Mouse (Mus musculus): ENCODE results near the gene Rufy3. TPM values are rescaled to one million over a fixed set of nuclear protein-coding genes. Genes with fewer than 3 reads are reported as not detected.

Gene Rufy3
- polyA plus RNA-seq, 1 experiment from 2014 or later, result 18.8 TPM

DNA sequence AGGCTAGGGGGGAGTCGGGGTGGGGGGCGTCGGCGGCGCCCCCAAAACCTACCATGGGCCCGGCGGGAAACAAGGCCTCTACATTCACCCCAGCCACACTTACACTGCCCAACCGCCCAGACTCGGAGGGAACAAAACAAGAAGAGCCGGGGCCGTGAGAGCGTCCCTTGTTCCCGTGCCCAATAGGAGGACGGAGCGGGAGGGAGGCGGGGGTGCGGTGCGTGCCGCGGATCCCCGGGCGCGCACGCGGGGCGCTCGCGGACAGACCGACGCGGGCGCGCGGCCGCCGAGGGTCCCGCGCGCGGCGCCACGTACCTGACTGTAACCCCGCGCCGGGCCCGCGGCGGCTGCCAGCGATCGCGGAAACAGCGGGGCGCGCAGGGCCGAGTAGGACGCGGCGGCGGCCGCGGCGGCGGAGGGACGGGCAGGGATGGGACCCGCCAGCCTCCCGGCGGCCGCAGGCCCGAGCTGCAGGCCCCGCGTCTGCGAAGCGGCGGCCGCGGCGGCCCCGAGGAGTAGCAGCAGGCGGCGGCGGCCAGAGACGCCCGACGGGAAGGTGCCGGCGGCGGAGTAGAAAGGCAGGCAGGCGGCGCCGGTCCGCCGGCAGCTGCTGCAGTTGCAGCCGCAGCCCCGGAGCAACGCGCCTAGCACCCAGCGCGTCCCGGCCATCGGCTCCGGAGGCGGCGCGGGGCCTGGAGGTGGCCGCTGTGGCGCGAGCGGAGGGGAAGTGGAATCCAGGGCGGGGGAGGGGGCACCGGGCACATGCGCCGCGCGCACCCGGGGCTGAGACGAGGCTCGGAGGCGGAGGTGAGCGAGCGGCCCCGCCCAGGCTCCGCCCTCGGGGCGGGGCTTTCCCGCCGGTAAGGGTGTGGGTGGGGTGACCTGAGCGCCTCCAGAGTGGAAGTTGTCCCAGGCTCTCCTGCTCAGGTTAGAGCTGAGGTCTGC is 110.9 kb downstream of the Rufy3 start, which contains the start of gene Grsf1:
Grsf1 (minus strand) TSS at position 729 of the 945 bp plus-strand sequence.
- peak within 1 kb of the TSS; percentile 99 for H3K27ac ChIP-seq
- no peaks in the 10 kb centered on the region for H3K4me1 ChIP-seq (replicated peaks; ENCODE audit: insufficient read depth, low read length)
- H3K9me3 ChIP-seq (replicated peaks; ENCODE audit: low read length), result no peaks in the 10 kb centered on the region
- H3K4me3 ChIP-seq (replicated peaks; ENCODE audit: low read depth, low read length), result peak within 1 kb of the TSS; percentile 61
- no peak for TF ChIP-seq CTCF (IDR thresholded peaks at IDR 0.05; ENCODE audit: low read depth)
- ATAC-seq (replicated peaks; ENCODE audit: low FRiP score, low read depth) (peak; percentile 90), DNase-seq (ENCODE audit: low spot score) (peak; percentile 88)
- peak within 1 kb of the TSS; percentile 98 for H3K9ac ChIP-seq (ENCODE audit: low read depth, low read length)
- peak within 1 kb of the TSS; percentile 58 for H3K4me2 ChIP-seq (ENCODE audit: low read length)
- H3K36me3 ChIP-seq (ENCODE audit: insufficient read depth, low read length), result no peaks in the 10 kb centered on the region
- H3K27me3 ChIP-seq (ENCODE audit: insufficient read depth, low read length), result no peaks in the 10 kb centered on the region
- WGBS, result under 1% methylated on average over 81 of the region's 127 CpGs

DNA sequence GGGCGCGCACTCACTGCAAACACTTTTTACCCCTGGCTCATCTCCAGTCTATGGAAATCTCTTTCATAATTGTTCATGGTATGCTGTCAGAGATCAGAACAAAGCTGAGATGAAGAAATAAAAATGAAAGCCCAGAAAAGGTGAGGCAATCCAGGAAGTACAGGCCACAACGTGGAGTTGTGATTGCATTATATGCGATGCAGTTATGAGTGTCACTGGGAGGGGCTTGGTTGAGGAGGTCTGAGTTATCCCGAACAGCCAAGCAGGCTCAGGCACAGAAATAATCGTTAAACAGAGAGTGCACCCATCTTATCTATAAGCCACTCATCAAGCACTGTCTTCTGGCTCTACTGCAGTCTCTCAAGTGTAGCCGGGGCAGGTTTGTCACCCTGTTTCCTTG is 114.1 kb downstream of the Rufy3 start:
- Histone ChIP-seq H3K36me3 (ENCODE audit: insufficient read depth, low read length) (no peaks in the 10 kb centered on the region), H3K9ac (ENCODE audit: low read depth, low read length) (no peak overlapping the region), H3K27me3 (ENCODE audit: insufficient read depth, low read length) (no peaks in the 10 kb centered on the region), H3K4me2 (ENCODE audit: low read length) (no peak overlapping the region), H3K9me3 (replicated peaks; ENCODE audit: low read length) (no peaks in the 10 kb centered on the region), H3K4me1 (replicated peaks; ENCODE audit: insufficient read depth, low read length) (no peaks in the 10 kb centered on the region), H3K4me3 (replicated peaks; ENCODE audit: low read depth, low read length) (no peak overlapping the region), H3K27ac (no peak overlapping the region)
- 45% methylated on average over 7 of the region's 7 CpGs for WGBS
- DNase-seq (ENCODE audit: low spot score) (no peak), ATAC-seq (replicated peaks; ENCODE audit: low FRiP score, low read depth) (no peak)
- TF ChIP-seq CTCF (IDR thresholded peaks at IDR 0.05; ENCODE audit: low read depth), result no peak

GRCm38 (mm10) chr5:88679341-88679740 is 114.5 kb downstream of the Rufy3 start:
- H3K4me2 ChIP-seq (ENCODE audit: low read length), result no peak overlapping the region
- no peak for ATAC-seq (replicated peaks; ENCODE audit: low FRiP score, low read depth)

DNA sequence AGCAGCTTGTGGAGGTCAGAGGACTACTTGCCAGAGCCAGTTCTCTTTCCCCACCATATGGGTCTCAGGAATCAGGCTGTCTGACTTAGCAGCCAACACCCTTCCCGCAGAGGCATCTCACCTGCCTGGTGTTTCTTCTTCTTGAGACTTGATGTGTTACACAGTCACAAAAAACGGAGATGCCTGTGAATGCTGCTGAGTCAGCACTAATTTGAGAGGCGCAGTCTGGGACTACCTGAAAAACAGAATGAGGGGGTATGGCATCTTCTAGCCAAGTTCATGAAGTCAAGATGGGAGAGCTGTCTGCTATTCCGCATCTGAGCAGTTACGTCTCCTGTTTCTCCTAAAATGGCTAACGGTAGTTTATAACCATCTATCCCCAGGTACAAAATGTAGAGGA is 115.7 kb downstream of the Rufy3 start:
- DNase-seq (ENCODE audit: low spot score), result no peak
- H3K27ac ChIP-seq, result no peak overlapping the region
- H3K9me3 ChIP-seq (replicated peaks; ENCODE audit: low read length), result no peaks in the 10 kb centered on the region
- 82% methylated on average over 6 of the region's 6 CpGs for WGBS
- no peaks in the 10 kb centered on the region for H3K4me1 ChIP-seq (replicated peaks; ENCODE audit: insufficient read depth, low read length)
- H3K4me2 ChIP-seq (ENCODE audit: low read length), result no peak overlapping the region
- no peaks in the 10 kb centered on the region for H3K36me3 ChIP-seq (ENCODE audit: insufficient read depth, low read length)
- no peak for TF ChIP-seq CTCF (IDR thresholded peaks at IDR 0.05; ENCODE audit: low read depth)
- peaks cover 5% of the 10 kb centered on the region; the same call in 1 of the 2 replicates for H3K27me3 ChIP-seq (ENCODE audit: insufficient read depth, low read length)
- no peak overlapping the region for H3K4me3 ChIP-seq (replicated peaks; ENCODE audit: low read depth, low read length)
- ATAC-seq (replicated peaks; ENCODE audit: low FRiP score, low read depth), result no peak
- no peak overlapping the region for H3K9ac ChIP-seq (ENCODE audit: low read depth, low read length)

More at GRCm38 (mm10) chr5:88679341-88679740, 114.5 kb downstream of the Rufy3 start:
- no peak for DNase-seq (ENCODE audit: low spot score)
- H3K36me3 ChIP-seq (ENCODE audit: insufficient read depth, low read length), result no peaks in the 10 kb centered on the region
- no peaks in the 10 kb centered on the region for H3K27me3 ChIP-seq (ENCODE audit: insufficient read depth, low read length)
- H3K4me3 ChIP-seq (replicated peaks; ENCODE audit: low read depth, low read length), result no peak overlapping the region
- H3K9ac ChIP-seq (ENCODE audit: low read depth, low read length), result no peak overlapping the region
- 12% methylated on average over 6 of the region's 6 CpGs for WGBS
- no peaks in the 10 kb centered on the region for H3K4me1 ChIP-seq (replicated peaks; ENCODE audit: insufficient read depth, low read length)
- no peaks in the 10 kb centered on the region for H3K9me3 ChIP-seq (replicated peaks; ENCODE audit: low read length)
- TF ChIP-seq CTCF (IDR thresholded peaks at IDR 0.05; ENCODE audit: low read depth), result no peak
- no peak overlapping the region for H3K27ac ChIP-seq

DNA sequence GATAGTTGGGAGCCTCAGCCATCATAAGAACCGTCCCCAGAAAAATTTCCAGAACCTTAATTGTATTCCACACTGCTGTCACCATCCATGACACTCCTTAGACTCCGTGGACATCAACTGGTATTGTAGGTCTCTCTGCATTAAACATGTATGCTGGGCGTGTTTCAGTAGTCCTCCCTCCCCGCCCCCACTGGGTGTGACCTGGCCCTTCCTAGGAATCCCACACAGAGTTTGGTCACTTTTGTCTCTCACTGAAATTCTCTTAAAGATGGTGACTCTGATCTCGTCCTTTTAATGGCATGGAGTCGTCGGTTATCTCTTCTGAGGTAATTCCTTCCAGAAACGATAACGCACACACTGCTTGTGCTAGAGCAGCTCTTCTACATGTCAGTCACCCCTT is 118.9 kb downstream of the Rufy3 start:
- DNase-seq (ENCODE audit: low spot score) (no peak), ATAC-seq (replicated peaks; ENCODE audit: low FRiP score, low read depth) (no peak)
- WGBS, result 55% methylated on average over 9 of the region's 9 CpGs

DNA sequence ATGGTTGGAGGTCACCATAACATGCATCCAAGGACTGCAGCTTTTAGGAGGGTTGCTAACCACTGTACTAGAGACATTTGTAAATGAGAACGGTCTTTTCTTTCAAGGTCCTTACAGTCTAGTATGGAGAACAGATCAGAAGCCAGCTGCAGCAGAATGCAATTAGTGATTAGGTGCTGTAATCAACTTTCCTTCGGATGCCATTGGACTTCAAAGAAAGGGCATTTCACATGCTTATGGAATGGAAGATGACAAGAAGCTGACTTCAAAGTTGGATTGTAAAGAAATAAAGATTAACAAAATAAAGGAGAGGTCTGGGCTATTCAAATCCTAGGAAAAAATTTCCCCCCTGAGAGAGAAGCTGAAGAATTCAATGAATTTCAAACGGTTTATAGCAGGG is 119.4 kb downstream of the Rufy3 start:
- DNase-seq (ENCODE audit: low spot score) (no peak), ATAC-seq (replicated peaks; ENCODE audit: low FRiP score, low read depth) (no peak)
- Histone ChIP-seq H3K4me1 (replicated peaks; ENCODE audit: insufficient read depth, low read length) (no peaks in the 10 kb centered on the region), H3K4me3 (replicated peaks; ENCODE audit: low read depth, low read length) (no peak overlapping the region), H3K36me3 (ENCODE audit: insufficient read depth, low read length) (no peaks in the 10 kb centered on the region), H3K9me3 (replicated peaks; ENCODE audit: low read length) (no peaks in the 10 kb centered on the region), H3K27me3 (ENCODE audit: insufficient read depth, low read length) (peaks cover 9% of the 10 kb centered on the region; the same call in 1 of the 2 replicates), H3K4me2 (ENCODE audit: low read length) (no peak overlapping the region), H3K27ac (no peak overlapping the region), H3K9ac (ENCODE audit: low read depth, low read length) (no peak overlapping the region)
- TF ChIP-seq CTCF (IDR thresholded peaks at IDR 0.05; ENCODE audit: low read depth), result no peak
- 7% methylated on average over 3 of the region's 3 CpGs for WGBS

More for the DNA sequence above, 118.9 kb downstream of the Rufy3 start:
- no peak overlapping the region for H3K4me2 ChIP-seq (ENCODE audit: low read length)
- no peaks in the 10 kb centered on the region for H3K9me3 ChIP-seq (replicated peaks; ENCODE audit: low read length)
- H3K4me1 ChIP-seq (replicated peaks; ENCODE audit: insufficient read depth, low read length), result no peaks in the 10 kb centered on the region
- no peaks in the 10 kb centered on the region for H3K36me3 ChIP-seq (ENCODE audit: insufficient read depth, low read length)
- H3K4me3 ChIP-seq (replicated peaks; ENCODE audit: low read depth, low read length), result no peak overlapping the region
- H3K27me3 ChIP-seq (ENCODE audit: insufficient read depth, low read length), result peaks cover 9% of the 10 kb centered on the region; the same call in 1 of the 2 replicates
- TF ChIP-seq CTCF (IDR thresholded peaks at IDR 0.05; ENCODE audit: low read depth), result no peak
- H3K27ac ChIP-seq, result no peak overlapping the region
- H3K9ac ChIP-seq (ENCODE audit: low read depth, low read length), result no peak overlapping the region
